Mouse (Mus musculus) granulocyte monocyte progenitor cell, adult 5-6 weeks (primary cell): Measurements from ENCODE around the gene Alox12. TPM values are rescaled to one million over a fixed set of nuclear protein-coding genes. Genes with fewer than 3 reads are reported as not detected.
A peak's percentile ranks its signal among the peaks of the same experiment; 100 is the strongest.

Source experiments
- ATAC-seq: replicated peaks from 2 replicates; pipeline ENCODE4 v1.8.0; 2016; ENCODE audit warnings: mild to moderate bottlenecking, moderate TSS enrichment, inconsistent platforms; ENCODE audit not compliant: poor library complexity, severe bottlenecking
- total RNA-seq, 2 experiments: library from RNA; stranded (forward) in 1 of 2; stranded (reverse) in 1 of 2; fragments of 200-712, 200-1000 nt in 1 of 2; fragments of >200 nt in 1 of 2; fragmentation: Nextera tagmentation in 1 of 2; gene quantifications; 2 replicates each; pipeline ENCODE4 v1.2.3; 2014 to 2017

Gene Alox12
- total RNA-seq, 2 experiments from 2014 or later, result not detected

- no peak for ATAC-seq
Measured at GRCm38 (mm10) chr11:70200036-70200608, 55.0 kb downstream of the Alox12 start.

GRCm38 (mm10) chr11:70199107-70199506, 56.0 kb downstream of the Alox12 start:
- no peak for ATAC-seq

DNA sequence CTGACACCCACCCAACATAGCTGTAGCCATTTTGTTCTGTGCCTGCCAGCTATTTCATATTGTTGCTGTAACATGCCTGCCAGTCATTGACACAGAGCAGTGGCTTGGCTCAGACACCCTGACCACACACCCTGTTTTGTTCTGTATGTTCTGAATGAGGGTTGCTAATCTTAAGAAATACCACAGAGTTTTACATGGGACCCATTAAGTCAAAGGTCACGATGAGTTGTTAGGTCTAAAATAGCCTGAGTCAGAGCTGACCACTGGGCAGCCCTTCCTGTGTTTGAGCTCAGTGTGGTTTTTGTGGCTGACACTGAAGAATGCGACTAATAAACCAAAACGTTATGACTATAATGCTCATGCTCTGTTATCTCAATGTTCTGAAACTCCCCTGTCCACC, 56.8 kb downstream of the Alox12 start:
- peak; percentile 35 for ATAC-seq

DNA sequence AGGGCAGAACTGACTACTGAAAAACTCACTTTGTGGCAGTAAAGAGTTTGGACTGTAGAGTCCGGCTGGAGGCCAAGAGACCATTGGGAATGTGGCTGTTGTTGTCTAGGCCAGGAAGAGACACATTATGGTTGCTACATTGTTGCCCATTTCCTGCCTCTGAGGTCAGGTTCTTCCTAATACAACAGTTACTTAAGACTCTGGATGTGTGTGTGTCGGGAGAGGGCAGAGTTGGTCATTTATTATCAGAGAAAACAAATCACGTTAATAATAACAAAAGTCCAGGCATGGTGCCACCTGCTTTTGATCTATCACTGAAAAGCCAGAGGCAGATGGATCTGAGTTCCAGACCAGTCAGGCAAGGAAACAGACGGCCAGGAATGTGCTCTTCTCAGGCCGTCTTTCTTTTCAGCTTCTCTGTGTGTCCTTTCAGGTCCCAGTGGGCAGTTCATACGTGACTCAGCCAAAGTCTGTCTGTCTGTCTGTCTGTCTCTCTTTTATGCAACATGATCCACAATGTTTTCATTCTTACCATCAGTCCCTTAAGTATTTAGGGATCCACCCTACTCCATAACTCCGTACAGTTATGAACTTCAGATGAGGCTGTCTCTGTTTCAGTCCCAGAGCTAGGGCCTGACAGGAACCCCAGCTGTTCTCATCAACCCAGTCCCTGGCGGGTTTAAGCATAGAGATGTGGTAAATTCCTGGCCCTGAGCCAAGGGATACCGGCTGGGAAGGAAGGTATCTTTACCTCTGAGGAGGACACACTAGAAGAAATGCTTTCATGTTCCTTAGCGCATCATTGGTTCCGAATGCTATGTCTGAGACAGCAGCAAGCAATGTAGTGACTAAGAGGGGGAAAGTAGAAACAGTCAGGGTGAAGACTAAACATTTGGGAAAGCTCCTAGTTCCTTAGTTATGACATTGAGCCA, 61.5 kb downstream of the Alox12 start:
- ATAC-seq, result no peak

- ATAC-seq, result no peak
Measured at GRCm38 (mm10) chr11:70192157-70192556, 63.0 kb downstream of the Alox12 start.

Other genes with a start within 250 kb of the Alox12 start
- gene Acadvl, start 239.9 kb downstream of the Alox12 start, total RNA-seq (2014; fragmentation: Nextera tagmentation), result 39.7 and 55.8 TPM in 2 replicates
- gene Acadvl, start 239.9 kb downstream of the Alox12 start, total RNA-seq (2017), result 40.3 and 42.1 TPM in 2 replicates
- gene Dlg4, start 238.4 kb downstream of the Alox12 start, total RNA-seq (2014; fragmentation: Nextera tagmentation), result 11.4 and 12.3 TPM in 2 replicates
- gene Dlg4, start 238.4 kb downstream of the Alox12 start, total RNA-seq (2017), result 1.3 and 3.5 TPM in 2 replicates
- not detected in 2 replicates for gene Asgr1, start 201.3 kb downstream of the Alox12 start, total RNA-seq (2014; fragmentation: Nextera tagmentation)
- not detected in 2 replicates for gene Asgr1, start 201.3 kb downstream of the Alox12 start, total RNA-seq (2017)
- gene Asgr2, start 162.7 kb downstream of the Alox12 start, total RNA-seq (2014; fragmentation: Nextera tagmentation), result 3.9 TPM in 1 of 2 replicates, not detected in the other
- not detected in 2 replicates for gene Asgr2, start 162.7 kb downstream of the Alox12 start, total RNA-seq (2017)
- 11.3 and 13.2 TPM in 2 replicates for gene Mgl2, start 125.0 kb downstream of the Alox12 start, total RNA-seq (2014; fragmentation: Nextera tagmentation)
- gene Mgl2, start 125.0 kb downstream of the Alox12 start, total RNA-seq (2017), result 36.5 and 37.9 TPM in 2 replicates
- gene Clec10a, start 99.2 kb downstream of the Alox12 start, total RNA-seq (2014; fragmentation: Nextera tagmentation), result 6.9 and 11.3 TPM in 2 replicates
- gene Clec10a, start 99.2 kb downstream of the Alox12 start, total RNA-seq (2017), result 9.8 and 13.9 TPM in 2 replicates
- gene Slc16a11, start 42.6 kb downstream of the Alox12 start, total RNA-seq (2014; fragmentation: Nextera tagmentation), result not detected in 2 replicates
- gene Slc16a11, start 42.6 kb downstream of the Alox12 start, total RNA-seq (2017), result not detected in 2 replicates
- 7.1 and 7.9 TPM in 2 replicates for gene Slc16a13, start 34.3 kb downstream of the Alox12 start, total RNA-seq (2014; fragmentation: Nextera tagmentation)
- gene Slc16a13, start 34.3 kb downstream of the Alox12 start, total RNA-seq (2017), result 9.8 TPM in 2 replicates
- not detected in 2 replicates for gene Bcl6b, start 25.6 kb downstream of the Alox12 start, total RNA-seq (2014; fragmentation: Nextera tagmentation)
- gene Bcl6b, start 25.6 kb downstream of the Alox12 start, total RNA-seq (2017), result 0.13 TPM in 1 of 2 replicates, not detected in the other
- gene 0610010K14Rik, start 17.4 kb downstream of the Alox12 start, total RNA-seq (2014; fragmentation: Nextera tagmentation), result 78.5 and 112 TPM in 2 replicates
- 36.9 and 44.2 TPM in 2 replicates for gene 0610010K14Rik, start 17.4 kb downstream of the Alox12 start, total RNA-seq (2017)
- 4.7 and 4.8 TPM in 2 replicates for gene Gm21988, start 15.5 kb downstream of the Alox12 start, total RNA-seq (2014; fragmentation: Nextera tagmentation)
- gene Gm21988, start 15.5 kb downstream of the Alox12 start, total RNA-seq (2017), result 0.57 TPM in 1 of 2 replicates, not detected in the other
- 116 and 161 TPM in 2 replicates for gene Rnasek, start 15.5 kb downstream of the Alox12 start, total RNA-seq (2014; fragmentation: Nextera tagmentation)
- gene Rnasek, start 15.5 kb downstream of the Alox12 start, total RNA-seq (2017), result 31.2 and 31.3 TPM in 2 replicates
- not detected in 2 replicates for gene Alox12e, start 67.3 kb upstream of the Alox12 start, total RNA-seq (2014; fragmentation: Nextera tagmentation)
- not detected in 2 replicates for gene Alox12e, start 67.3 kb upstream of the Alox12 start, total RNA-seq (2017)
- not detected in 2 replicates for gene Alox15, start 96.7 kb upstream of the Alox12 start, total RNA-seq (2014; fragmentation: Nextera tagmentation)
- 0.62 and 0.82 TPM in 2 replicates for gene Alox15, start 96.7 kb upstream of the Alox12 start, total RNA-seq (2017)
- gene Pelp1, start 154.7 kb upstream of the Alox12 start, total RNA-seq (2014; fragmentation: Nextera tagmentation), result 31.6 and 33.0 TPM in 2 replicates
- gene Pelp1, start 154.7 kb upstream of the Alox12 start, total RNA-seq (2017), result 9.9 and 12.7 TPM in 2 replicates
- gene Arrb2, start 177.3 kb upstream of the Alox12 start, total RNA-seq (2014; fragmentation: Nextera tagmentation), result 63.2 and 69.8 TPM in 2 replicates
- 41.1 and 74.9 TPM in 2 replicates for gene Arrb2, start 177.3 kb upstream of the Alox12 start, total RNA-seq (2017)
- gene Med11, start 196.6 kb upstream of the Alox12 start, total RNA-seq (2014; fragmentation: Nextera tagmentation), result 19.7 and 28.5 TPM in 2 replicates
- gene Med11, start 196.6 kb upstream of the Alox12 start, total RNA-seq (2017), result 31.5 and 35.8 TPM in 2 replicates
- gene Zmynd15, start 204.1 kb upstream of the Alox12 start, total RNA-seq (2014; fragmentation: Nextera tagmentation), result not detected in 2 replicates
- gene Zmynd15, start 204.1 kb upstream of the Alox12 start, total RNA-seq (2017), result not detected in 2 replicates
- gene Cxcl16, start 204.6 kb upstream of the Alox12 start, total RNA-seq (2014; fragmentation: Nextera tagmentation), result not detected in 2 replicates
- gene Cxcl16, start 204.6 kb upstream of the Alox12 start, total RNA-seq (2017), result 0.22 TPM in 1 of 2 replicates, not detected in the other
- not detected in 2 replicates for gene Tm4sf5, start 249.9 kb upstream of the Alox12 start, total RNA-seq (2014; fragmentation: Nextera tagmentation)
- gene Tm4sf5, start 249.9 kb upstream of the Alox12 start, total RNA-seq (2017), result not detected in 2 replicates